Mouse (Mus musculus) embryo, embryonic 10 days (tissue): ENCODE results near the gene Nr1i2.
"Not testable (repeated sequence)": the region's sequence is repeated elsewhere in the genome, so short reads cannot be mapped to it uniquely, and the experiment has no call there.

ENCODE experiments used
- DNase-seq: peaks from one replicate; pipeline ENCODE4 v3.0.0-alpha.2; 2015; ENCODE audit warnings: low spot score

The Nr1i2 gene

DNA sequence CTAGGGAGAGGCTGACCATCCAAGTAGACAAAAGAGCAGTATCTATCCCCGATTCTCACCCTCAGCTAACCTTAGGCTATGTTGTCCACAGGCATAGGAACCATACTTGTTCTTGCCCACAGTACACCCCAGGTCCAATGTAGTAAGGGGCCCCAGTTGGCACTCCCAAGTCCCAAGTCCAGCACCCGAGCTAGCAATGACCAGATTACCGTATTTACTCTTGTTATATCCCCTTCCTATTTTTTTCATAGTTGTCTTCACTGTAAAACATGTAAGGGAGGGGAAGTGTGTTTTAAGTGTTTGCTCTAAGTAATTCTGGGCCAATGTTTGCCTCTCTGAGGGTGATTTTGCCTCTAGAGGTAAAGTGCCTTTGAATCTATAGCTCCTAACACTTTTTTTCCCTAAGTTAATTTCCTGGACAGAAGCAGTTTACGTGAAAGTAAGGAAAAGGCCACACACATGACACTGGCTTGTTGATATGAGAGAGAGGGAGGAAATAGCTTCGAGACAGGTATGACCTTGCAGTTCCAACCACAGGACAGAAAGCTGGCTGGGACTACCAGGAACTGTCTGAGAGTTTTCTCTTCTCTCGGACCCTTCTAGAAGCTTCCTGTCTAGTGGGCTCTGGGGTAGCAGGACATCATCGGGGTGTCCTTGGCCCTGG, at the start of gene Nr1i2:
Gene Nr1i2 (minus strand): TSS at position 140 of the 664 bp plus-strand sequence.
- DNase-seq: no peak

DNA sequence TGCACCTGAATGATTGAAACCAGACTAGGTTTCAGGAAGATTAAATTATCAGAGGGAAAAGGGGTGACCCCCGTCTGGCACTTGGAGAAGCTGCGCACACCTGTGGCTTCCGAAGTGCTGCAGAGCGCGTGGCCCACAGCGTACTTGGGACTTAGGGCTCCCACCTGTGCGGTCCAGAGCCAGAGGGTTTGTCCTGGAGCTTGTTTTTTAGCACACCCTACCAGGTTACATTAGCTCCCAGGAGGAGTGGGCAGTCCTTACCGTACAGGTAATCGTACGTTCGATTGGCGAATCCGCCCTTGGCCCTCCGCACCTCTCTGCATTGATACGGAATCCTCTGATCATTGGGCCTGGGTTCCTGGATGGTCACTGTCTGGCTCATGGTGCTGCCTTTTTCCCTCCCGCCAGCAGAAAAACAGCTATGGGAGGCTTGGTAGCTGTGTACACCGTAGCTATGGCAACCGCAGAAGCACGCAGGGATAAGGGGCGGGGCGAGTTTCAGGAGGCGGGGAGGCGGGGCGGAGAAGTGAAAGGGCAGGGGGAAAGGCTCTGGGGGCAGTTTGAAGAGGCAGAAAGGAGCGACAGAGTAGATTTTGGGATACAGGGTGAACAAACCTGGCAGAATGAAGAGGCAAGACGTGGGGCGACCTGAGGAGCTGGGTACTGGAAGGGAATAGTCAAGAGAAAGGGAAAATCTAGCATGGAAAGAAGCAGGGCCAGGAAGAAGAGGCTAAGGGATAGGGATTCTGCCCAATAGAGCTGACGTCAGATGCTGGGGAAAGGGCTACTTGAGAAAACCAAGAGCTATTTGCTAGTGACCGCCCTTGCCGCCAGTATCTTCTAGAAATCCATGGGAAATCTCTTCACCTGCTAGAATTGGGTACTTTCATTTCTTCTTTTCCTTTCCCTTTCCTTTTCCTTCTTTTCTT, 47.0 kb upstream of the Nr1i2 start, which contains the start of gene Maats1:
Gene Maats1 (minus strand): TSS at position 748 of the 929 bp plus-strand sequence.
- DNase-seq: peak; percentile 90

DNA sequence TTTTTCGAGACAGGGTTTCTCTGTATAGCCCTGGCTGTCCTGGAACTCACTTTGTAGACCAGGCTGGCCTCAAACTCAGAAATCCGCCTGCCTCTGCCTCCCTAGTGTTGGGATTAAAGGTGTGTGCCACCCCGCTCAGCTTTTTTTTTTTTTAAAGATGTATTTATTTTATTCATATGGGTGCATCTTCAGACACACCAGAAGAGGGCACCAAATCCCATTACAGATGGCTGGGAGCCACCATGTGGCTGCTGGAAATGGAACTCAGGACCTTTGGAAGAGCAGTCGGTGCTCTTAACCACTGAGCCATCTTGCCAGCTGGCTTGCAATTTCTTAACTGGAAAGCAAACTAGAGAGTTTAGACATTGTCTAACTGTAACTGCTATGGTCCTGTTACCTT, 43.5 kb upstream of the Nr1i2 start:
- not testable (repeated sequence) for DNase-seq

DNA sequence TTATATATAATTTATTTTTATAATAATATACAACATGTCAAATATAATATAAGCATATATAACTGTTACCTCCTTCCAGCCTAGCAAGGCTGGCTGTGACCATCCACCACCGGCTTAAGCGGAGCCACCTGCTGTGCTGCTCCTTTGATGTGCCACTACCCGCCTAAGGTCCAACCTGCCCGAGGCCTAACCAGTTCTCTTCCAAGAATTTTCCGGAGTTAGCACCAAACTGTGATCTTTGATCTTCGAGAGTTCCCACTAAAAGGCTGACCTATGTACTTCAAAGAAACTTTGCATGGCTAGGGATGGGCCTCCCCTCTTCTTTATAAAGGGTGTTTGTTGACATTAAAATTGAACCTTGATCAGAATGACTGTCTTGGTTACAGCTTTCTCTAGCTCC, 39.8 kb upstream of the Nr1i2 start:
- DNase-seq: no peak

DNA sequence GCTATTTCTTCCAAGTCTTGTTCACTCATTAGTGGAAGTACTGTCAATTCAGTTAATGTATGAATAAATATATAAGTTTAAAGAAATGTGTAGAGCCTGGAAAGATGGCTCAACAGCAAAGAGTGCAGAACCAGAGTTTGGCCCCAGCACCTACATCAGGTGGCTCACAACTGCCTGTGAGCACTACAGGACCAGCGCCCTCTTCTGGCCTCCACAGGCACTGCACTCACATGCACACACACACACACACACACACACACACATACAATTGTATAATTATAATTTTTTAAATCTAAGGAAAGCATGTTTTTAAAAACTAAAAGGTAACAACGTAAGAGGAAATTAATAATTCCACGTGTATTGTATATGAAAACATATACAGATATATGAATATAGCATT, 34.7 kb upstream of the Nr1i2 start:
- no peak for DNase-seq

DNA sequence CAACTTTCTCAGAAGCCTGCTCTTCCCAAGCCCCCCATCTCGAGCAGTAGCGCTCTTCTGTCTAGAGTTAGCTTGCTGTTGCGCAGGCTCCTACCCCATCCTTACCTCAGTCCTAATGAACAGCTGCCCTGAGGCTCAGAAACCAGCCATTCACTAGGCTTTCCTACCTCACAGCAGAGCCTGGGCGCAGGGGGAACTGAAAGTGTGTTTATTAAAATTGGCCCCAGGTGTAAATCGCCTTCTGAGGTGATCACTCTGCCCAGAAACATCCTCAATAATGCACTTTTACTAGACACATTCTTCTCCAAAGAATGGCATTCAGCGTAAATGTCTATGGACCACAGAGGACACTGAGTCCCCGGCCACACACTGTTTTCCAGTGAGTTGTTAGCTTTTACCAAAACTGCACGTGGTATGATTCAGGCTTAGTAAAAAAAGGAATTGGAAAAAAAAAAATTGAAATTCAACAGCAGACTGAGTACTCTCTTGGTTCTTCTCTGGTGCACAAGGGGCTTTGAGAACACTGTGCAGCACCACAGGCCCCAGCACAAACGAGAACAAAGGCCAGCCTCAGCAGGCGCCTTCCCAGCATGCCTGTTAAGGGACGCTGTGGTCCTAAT, 32.3 kb upstream of the Nr1i2 start:
- no peak for DNase-seq

DNA sequence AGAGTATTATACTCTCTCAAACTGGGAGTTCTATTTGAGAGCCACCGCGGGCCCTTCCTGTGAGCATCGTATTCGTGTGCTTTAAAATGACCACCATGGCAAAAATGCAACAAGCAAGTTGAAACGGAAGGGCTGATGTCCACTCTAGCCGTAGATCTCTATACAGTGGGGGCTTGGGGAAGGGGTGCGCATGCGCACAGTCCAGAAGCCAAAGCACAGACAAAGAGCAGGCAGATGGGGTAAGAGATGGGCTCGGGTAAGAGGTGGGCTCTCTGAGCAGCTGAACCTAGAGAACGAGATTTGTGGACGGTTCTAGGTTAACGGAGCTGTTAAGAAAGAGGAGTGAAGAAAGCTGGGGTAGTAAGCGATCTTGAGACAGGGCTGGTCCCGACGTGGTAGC, 29.7 kb upstream of the Nr1i2 start:
- DNase-seq: no peak

DNA sequence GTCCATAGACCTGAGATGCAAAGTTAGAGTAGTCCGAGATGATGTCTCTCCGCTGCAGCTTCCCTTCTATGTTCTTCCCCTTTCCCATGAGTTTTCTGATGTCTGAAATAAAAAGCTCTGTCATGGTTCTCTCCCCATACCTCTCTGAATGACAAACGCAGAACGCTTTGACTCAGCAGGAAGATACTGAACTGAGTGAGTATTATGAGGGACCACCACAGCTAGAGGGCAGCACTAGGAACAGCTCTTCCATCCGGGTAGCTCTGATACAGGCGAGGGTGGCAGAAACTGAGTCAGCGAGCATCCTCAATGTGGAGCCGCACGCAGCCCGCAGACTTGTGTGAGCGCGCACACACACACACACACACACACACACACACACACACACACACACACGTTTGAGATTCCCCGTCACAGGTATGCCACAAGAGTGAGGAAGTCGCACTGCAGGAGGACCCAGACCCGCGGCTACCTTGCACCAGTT, 26.9 kb upstream of the Nr1i2 start:
- peak; percentile 83 for DNase-seq

DNA sequence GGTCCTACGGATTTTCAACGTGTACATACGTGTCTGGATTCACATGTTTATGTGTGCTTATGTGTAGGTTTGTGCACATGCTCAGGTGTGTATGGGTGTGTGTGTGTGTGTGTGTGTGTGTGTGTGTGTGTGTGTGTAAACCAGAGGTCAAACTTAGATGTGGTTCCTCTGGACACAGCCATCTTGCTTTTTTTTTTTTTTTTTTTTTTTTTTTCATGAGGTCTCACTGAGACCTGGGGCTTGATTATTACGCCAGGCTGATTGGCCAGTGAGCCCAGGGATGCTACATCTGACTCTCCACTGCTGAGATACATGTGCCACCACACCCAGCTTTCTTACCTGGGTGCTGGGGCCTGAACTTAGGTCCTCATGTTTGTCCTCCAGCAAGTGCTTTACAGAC, 24.5 kb upstream of the Nr1i2 start:
- DNase-seq: no peak

DNA sequence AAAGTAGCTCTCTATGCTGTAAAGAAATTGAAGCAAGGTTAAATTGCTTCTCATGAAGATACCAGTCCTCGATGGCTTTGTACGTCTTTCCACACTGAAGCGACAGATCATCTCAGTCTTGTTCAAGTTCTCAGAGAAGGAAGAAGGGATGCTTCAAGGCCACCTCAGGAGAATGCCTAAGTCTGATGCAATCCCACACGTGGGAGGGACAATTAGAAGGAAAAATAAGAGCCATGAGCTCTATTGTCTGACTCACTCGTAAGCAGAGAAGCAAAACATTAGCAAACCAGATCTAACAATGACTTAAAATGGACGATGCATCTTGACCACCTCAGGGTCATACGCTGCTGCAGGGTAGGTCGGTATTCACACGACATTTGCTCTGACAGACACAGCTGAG, 23.9 kb upstream of the Nr1i2 start:
- no peak for DNase-seq

DNA sequence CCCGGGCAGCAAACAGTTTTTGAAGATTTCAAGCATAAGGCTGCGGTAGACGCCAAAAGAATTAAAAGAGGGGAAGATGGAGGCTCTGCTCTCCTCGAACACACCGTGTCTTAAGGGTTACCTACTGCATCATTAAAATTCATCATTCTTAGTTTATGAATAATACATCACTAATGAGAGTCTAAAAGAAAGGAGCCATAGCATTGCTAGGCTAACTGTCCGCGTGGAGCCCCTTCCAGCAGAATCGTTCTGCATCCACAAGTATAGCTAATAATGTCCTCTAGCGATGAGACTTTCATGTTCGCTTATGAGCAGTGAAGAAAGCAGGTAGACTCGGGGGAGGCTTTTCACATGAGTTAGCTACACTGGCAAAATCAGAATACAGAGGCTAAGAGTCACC, 13.6 kb upstream of the Nr1i2 start:
- DNase-seq: no peak

DNA sequence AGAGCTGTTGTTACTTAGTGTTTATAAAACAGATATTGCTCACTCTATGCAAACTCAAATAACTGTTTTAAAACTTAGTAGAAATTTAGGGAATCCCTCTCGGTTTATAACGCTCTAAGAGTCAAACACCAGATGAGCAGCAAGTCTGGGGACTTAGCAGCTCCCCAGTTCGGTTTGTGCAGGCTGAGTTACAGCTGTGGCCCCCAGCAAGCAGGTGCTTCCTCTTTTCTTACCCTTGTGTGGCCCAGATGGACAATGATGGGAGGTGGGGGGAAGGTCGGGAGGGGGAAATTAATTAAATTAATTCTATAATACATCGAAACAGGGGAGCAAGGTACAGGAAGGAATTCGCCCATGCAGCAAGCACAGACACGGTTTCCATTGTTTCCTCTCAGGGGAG, 13.0 kb upstream of the Nr1i2 start:
- DNase-seq: no peak

DNA sequence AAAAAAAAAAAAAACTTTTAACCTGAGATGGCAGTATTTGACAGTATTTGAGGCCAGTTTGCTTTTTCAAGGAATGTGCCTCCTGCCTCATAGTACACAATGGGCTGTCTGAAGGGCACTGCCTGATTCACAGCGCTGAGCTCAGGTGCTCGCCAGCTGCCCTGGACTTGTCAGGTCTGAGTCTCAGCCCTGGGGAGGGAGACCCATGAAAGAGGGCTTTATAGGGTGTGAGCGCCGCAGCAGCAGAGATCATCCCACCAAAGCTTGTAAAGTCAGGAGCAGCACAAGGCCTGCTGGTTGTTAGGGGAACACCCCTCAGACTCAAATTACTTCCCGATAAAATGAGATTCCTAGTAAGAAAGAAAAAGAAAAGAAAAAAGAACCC, 12.6 kb upstream of the Nr1i2 start:
- DNase-seq: no peak

DNA sequence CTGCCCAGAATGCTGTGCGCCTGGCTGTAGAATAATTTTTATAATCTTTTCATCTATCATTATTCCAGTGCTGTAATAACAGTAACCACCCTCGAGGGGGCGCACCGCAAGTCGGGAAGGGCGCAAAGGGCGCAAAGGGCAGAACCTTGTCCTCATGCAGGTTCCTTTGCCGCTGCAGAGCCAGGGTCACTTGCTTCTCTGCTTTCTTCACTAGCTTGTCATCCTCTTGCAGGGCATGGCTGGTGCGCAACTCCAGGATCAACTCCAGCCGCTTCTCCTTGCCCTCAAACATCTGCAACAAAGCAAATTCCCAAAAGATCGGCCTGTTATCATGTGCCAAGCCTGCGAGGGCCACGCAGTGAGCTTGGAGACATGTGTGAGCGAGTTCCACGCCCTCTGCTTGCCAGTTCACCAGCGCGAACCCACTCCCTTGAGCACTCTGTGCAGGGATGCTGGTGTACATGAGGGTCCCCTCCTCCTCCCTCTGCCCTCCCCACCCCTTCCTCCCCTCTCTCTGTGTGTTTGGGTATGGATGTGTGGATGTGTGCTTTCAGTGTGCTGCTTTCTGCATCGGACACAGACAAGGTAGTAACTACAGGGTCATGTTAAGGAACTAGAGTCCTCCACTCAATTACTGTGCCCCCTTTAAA, 12.1 kb upstream of the Nr1i2 start:
- peak; percentile 48 for DNase-seq

DNA sequence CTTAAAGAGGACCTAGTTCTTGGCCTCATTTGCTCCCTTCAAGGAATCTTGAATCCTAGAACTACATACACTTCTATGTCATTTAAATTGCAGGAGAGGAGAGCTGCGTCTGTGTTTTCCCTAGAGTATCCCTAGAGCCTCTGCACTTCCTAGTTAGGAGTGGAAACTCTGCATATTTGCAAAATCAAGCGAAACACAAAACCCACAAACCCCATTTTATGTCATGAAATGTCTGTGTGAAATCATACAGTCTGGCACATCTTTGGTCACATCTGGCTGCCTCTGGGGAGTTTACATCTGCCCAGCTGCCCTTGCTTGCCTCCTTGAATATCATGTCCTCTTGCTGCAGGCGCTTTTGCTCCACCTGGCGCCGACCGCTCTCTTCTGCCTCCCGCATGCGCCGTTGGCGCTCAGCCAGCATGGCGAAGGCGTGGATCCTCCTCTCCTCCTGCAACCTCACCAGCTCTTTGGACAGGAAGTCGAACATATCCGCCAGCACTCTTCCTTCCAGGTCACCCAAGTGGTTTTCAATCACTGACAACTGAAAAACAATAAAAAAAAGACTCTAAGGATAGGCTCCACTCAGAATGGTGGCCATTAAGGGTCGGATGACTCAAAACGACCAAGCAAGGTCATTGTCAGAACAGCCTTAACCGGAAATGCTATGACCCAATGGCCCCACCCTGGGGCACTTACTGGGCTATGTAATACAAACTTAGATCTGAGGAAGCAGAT, 10.0 kb upstream of the Nr1i2 start:
- DNase-seq: no peak

DNA sequence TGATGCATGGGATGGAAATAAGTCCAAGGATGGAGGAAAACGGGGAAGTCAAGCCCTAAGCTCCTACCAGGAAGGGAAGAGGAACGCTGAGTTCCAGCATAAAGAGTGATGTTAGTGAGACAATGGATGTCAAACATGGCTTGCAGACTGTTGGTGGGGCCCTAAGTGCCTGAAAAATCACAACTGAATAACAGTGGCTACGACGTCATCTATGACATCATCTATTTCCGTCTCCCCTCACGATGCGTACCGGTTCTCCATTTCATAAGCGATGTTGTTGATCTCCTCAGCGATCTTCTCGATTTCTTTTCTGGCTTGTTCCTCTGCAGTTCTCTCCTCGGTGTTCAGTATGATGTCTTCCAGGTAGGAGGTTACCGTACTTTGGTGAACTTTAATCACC, 7.7 kb upstream of the Nr1i2 start:
- no peak for DNase-seq

DNA sequence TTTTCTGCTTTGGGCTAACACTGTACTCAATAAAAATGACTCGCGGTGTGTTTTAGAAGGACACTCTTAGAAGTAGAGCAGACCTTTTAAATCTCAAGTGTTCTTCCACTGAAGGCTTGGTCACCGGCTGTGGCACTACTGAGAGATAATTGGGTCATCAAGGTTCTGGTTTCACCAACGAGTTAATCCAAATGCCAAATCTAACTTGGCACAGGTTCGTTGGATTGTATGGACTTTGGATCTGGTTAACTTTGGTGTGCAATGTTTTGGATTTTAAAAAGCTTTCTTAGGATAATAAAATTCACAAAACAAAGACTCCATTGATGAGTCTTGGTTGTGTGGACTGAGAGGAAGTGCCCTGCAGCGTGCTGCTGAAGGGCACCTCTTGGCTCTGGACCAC, 3.8 kb upstream of the Nr1i2 start:
- DNase-seq: no peak

DNA sequence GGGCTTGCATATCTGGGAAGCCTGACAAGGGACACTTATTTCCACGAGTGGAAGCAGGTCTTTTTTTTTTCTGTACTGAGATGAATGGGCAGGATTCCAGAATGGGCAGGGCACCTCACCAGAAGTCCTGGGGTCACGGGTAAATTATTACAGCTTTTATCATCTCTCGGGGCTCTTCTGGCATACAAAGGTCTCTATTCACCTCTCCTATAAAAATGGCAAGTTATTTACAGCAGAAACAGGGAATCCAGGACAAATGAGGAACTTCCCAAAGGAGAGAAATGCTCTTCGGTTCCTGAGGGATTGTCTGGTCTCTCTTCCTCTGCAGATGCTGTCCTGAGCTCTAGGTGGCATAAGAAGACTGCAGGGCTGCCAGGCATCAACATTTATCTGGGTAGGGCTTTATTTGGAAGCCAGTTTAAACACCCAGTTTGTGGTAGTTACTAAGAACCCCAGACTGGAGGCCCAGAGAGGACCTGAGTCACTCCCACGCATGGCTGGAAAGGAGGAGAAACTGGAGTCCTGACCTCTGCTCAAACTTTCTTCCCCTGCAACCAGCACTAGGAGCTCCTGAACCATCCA, 816 bp upstream of the Nr1i2 start:
- no peak for DNase-seq

DNA sequence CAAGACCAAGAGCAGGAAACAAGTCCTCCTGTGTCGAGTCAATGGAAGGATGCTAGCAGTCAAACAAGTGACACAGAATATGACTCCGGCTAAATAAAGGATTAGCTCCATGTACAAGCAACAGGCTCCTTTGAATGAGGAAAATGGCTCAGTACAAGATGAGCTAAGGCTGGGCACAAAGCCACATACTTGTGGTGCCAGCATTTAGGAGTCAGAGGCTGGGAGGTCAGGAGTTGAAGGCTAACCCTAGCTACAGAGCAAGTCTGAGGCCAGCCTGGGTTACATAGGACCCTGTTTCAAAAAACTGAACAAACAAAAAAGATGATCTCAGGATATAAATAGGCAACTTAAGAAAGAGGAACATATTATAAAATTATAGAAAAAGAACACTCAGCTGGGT, 4.5 kb downstream of the Nr1i2 start:
- DNase-seq: no peak

DNA sequence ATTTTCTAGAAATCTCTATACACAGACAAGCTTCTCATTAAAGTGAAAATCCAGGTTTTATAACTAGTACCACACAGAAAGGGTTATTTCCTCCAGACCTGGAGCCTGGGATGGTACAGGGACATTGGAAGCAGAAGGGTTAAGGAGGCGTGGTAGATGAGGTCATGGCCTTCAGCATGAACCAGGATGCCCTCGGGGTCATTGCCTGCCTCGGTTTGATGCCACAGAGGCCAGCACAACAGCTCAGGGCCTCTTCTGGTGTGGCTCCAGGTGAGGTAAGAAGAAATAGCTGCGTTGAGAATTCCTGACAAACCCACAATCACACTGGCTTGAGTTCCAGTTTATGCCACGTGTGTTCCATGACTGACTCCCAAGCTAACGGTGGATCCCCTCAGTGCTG, 5.8 kb downstream of the Nr1i2 start:
- DNase-seq: peak; percentile 77

DNA sequence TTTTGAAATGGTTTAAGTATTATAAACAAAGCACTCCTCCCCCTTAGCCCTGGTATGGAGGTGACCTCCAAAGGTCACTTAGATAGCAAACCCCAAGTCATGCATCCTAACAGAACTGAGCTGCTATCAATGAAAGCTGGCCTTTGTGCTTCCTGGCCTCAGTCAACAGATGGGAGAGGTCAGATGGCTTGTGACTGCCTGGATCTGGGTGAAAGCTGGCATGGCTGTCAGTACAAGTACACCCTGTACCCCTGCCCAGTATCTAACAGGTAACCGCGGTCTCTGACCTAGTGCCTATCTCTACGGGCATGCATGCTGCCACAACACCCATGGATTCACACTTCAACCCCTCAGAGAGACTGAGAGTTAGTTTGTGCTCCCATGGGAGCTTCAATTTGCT, 6.9 kb downstream of the Nr1i2 start:
- DNase-seq: peak; percentile 21
